Mouse (Mus musculus): ENCODE data around the gene Armc8.

DNA sequence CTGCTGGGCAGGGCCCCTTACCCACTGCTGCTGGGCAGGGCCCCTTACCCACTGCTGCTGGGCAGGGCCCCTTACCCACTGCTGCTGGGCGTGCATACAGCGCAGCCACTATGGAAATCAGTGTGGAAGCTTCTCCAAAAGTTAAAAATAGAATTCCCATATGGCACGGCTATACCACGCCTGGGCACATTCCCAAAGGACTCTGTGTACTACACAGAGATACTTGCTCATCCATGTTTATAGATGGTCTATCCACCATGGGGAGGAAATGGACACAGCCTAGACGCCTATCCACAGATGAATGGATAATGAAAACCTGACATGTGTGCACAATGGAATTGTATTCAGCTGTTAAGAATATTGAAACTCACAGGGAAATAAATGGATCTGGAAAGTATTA, 127.8 kb downstream of the Armc8 start:
- TF ChIP-seq CTCF (IDR thresholded peaks at IDR 0.05; ENCODE audit: low read depth): no peak
- no peak for TF ChIP-seq EP300 (IDR thresholded peaks at IDR 0.05; ENCODE audit: low read depth)

Data from heart, postnatal 0 days (tissue).